In genomic region chr3:144664363-144665299, GRCm38 (mm10) we compare ENCODE assay signal across 8 mouse cellular contexts. TPM values are rescaled to one million over a fixed set of nuclear protein-coding genes. Genes with fewer than 3 reads are reported as not detected.
DNase-seq lines count a peak whose midpoint lies in the region; ATAC-seq and TF ChIP-seq lines count a peak whose summit lies in the region.

No protein-coding gene starts in this region.

- peak; percentile 49 for DNase-seq in MN1 (ENCODE audit: low spot score)
- peak; percentile 57 for DNase-seq in embryo, embryonic 11 days
- peak; percentile 40 for DNase-seq in heart, postnatal 0 days (ENCODE audit: low spot score)
- peak; percentile 79 for DNase-seq in kidney, postnatal 10 days
- DNase-seq in left cerebral cortex, adult 2 months (ENCODE audit: extremely low spot score in 1 of 2, low spot score in 2 of 2) = no peak
- no peak for DNase-seq in right cerebral cortex, adult 18-20 months
- DNase-seq in midbrain, embryonic 11.5 days (ENCODE audit: low spot score, missing footprints) = no peak

- peak overlapping the region; percentile 13; the same call in 1 of the 2 replicates for H3K4me2 ChIP-seq in heart, postnatal 0 days (ENCODE audit: low read depth, low read length)
- H3K4me2 ChIP-seq in neural tube, embryonic 14.5 days (ENCODE audit: low read depth, low read length) = no peak overlapping the region
- no peak overlapping the region for H3K4me2 ChIP-seq in midbrain, embryonic 11.5 days

- H3K4me3 ChIP-seq in heart, postnatal 0 days (ENCODE audit: low read depth, low read length) = no peak overlapping the region
- no peak overlapping the region for H3K4me3 ChIP-seq in neural tube, embryonic 14.5 days (ENCODE audit: low read depth, low read length)
- H3K4me3 ChIP-seq in left cerebral cortex, adult 2 months = no peak overlapping the region
- H3K4me3 ChIP-seq in midbrain, embryonic 11.5 days (ENCODE audit: low read depth, low read length) = no peak overlapping the region

- H3K36me3 ChIP-seq in heart, postnatal 0 days (replicated peaks; ENCODE audit: control insufficient read depth, insufficient read depth, low read length) = no peaks in the 10 kb centered on the region
- H3K36me3 ChIP-seq in neural tube, embryonic 14.5 days (ENCODE audit: control insufficient read depth, insufficient read depth, low read length) = no peaks in the 10 kb centered on the region
- no peaks in the 10 kb centered on the region for H3K36me3 ChIP-seq in midbrain, embryonic 11.5 days (ENCODE audit: control insufficient read depth, insufficient read depth, low read length)

- ATAC-seq in heart, postnatal 0 days (ENCODE audit: insufficient read depth, low read depth) = peak; percentile 57; the same call in 1 of the 2 replicates
- ATAC-seq in neural tube, embryonic 14.5 days (ENCODE audit: low read depth) = peak; percentile 58; the same call in 1 of the 2 replicates
- no peak for ATAC-seq in midbrain, embryonic 11.5 days (ENCODE audit: low FRiP score)

- no peaks in the 10 kb centered on the region for H3K27me3 ChIP-seq in heart, postnatal 0 days (ENCODE audit: control insufficient read depth, insufficient read depth, low read length)
- H3K27me3 ChIP-seq in neural tube, embryonic 14.5 days (ENCODE audit: control insufficient read depth, insufficient read depth, low read length) = no peaks in the 10 kb centered on the region
- no peaks in the 10 kb centered on the region for H3K27me3 ChIP-seq in midbrain, embryonic 11.5 days (ENCODE audit: control insufficient read depth, insufficient read depth, low read length)

- intact Hi-C loops in left cerebral cortex, adult 2 months (cut with DNase I) = no loop called here

- no peak for TF ChIP-seq CTCF in heart, postnatal 0 days (IDR thresholded peaks at IDR 0.05; ENCODE audit: low read depth)
- no peak for TF ChIP-seq CTCF in left cerebral cortex, adult 2 months (IDR thresholded peaks at IDR 0.05)

- TF ChIP-seq EP300 in heart, postnatal 0 days (IDR thresholded peaks at IDR 0.05; ENCODE audit: low read depth) = no peak

- no peaks in the 10 kb centered on the region for H3K9me3 ChIP-seq in heart, postnatal 0 days (replicated peaks; ENCODE audit: control insufficient read depth, low read length)
- no peaks in the 10 kb centered on the region for H3K9me3 ChIP-seq in neural tube, embryonic 14.5 days (ENCODE audit: control insufficient read depth, low read length)
- H3K9me3 ChIP-seq in midbrain, embryonic 11.5 days (ENCODE audit: control insufficient read depth, low read length) = no peaks in the 10 kb centered on the region

- no peak overlapping the region for H3K27ac ChIP-seq in heart, postnatal 0 days (ENCODE audit: low read depth)
- no peak overlapping the region for H3K27ac ChIP-seq in neural tube, embryonic 14.5 days (ENCODE audit: low read depth, low read length)
- no peak overlapping the region for H3K27ac ChIP-seq in left cerebral cortex, adult 2 months
- no peak overlapping the region for H3K27ac ChIP-seq in midbrain, embryonic 11.5 days (ENCODE audit: low read depth, low read length)

- no peak overlapping the region for H3K9ac ChIP-seq in heart, postnatal 0 days (replicated peaks; ENCODE audit: low read depth, low read length)
- H3K9ac ChIP-seq in neural tube, embryonic 14.5 days (replicated peaks; ENCODE audit: low read depth, low read length) = no peak overlapping the region
- H3K9ac ChIP-seq in midbrain, embryonic 11.5 days (ENCODE audit: low read length) = no peak overlapping the region

- no peaks in the 10 kb centered on the region; the same call in 1 of the 2 replicates for H3K4me1 ChIP-seq in heart, postnatal 0 days (ENCODE audit: control insufficient read depth, insufficient read depth)
- H3K4me1 ChIP-seq in neural tube, embryonic 14.5 days (ENCODE audit: control insufficient read depth, insufficient read depth, low read length) = peaks cover 4% of the 10 kb centered on the region; the same call in 1 of the 2 replicates
- H3K4me1 ChIP-seq in midbrain, embryonic 11.5 days (ENCODE audit: control insufficient read depth, insufficient read depth, low read length) = no peaks in the 10 kb centered on the region; the same call in 1 of the 2 replicates

- 52% methylated on average over 22 of the region's 22 CpGs for WGBS in heart, postnatal 0 days
- 42% methylated on average over 22 of the region's 22 CpGs for WGBS in neural tube, embryonic 14.5 days
- WGBS in midbrain, embryonic 11.5 days = 65% methylated on average over 22 of the region's 22 CpGs

RNA-seq across cellular contexts. Expression of gene Sh3glb1, which starts 55.5 kb away (rescaled TPM):
- total RNA-seq in heart, postnatal 0 days (2014; rRNA removed; ENCODE audit: low replicate concordance) = 94.8 and 139 TPM in 2 replicates
- 231 and 235 TPM in 2 replicates for polyA plus RNA-seq in heart, postnatal 0 days (2015; fragmentation: Nextera tagmentation; extraction: Ambion mirVana)
- 122 and 125 TPM in 2 replicates for polyA plus RNA-seq in neural tube, embryonic 14.5 days (2014; fragmentation: Nextera tagmentation; extraction: Ambion mirVana)
- 10 to 100 TPM; 53.4 to 59.9 TPM for total RNA-seq in left cerebral cortex, adult 2 months (2021)
- 91.4 and 92.2 TPM in 2 replicates for polyA plus RNA-seq in midbrain, embryonic 11.5 days (2014; fragmentation: Nextera tagmentation; extraction: Ambion mirVana)

Comparison
In these comparisons a context has a peak if more than half of its experiments do, and no peak if none do; other contexts are left out.
1. DNase-seq: peak in MN1 (single experiment), embryo, embryonic 11 days (single experiment), heart, postnatal 0 days (single experiment) and kidney, postnatal 10 days (single experiment); none in left cerebral cortex, adult 2 months (0 of 2), right cerebral cortex, adult 18-20 months (single experiment) and midbrain, embryonic 11.5 days (single experiment).